Comparison of ENCODE assay signal across 12 mouse cellular contexts in genomic region chr2:102384496-102384895, GRCm38 (mm10). TPM values are rescaled to one million over a fixed set of nuclear protein-coding genes. Genes with fewer than 3 reads are reported as not detected.
DNase-seq lines count a peak whose midpoint lies in the region; ATAC-seq and TF ChIP-seq lines count a peak whose summit lies in the region.
"Had no signal": no experiment of that assay in that cellular context is flagged by ENCODE, and none has a peak within 500 bp of the region (broad histone marks: within the 10 kb centered on the region; RNA-seq: fewer than 3 reads in every experiment).

No protein-coding gene starts in this region.

- DNase-seq in frontal cortex, postnatal 25 days (ENCODE audit: low spot score in 2 of 2) = no peak
- peak; percentile 43 for DNase-seq in kidney, adult 18-20 months
- DNase-seq in kidney, postnatal 4 days = no peak
- DNase-seq in kidney, postnatal 36 days = peak; percentile 31 to 79
- DNase-seq in gastrocnemius, postnatal 36 days = no peak
- DNase-seq: adrenal gland, postnatal 25 days; cerebellum, postnatal 25 days; lung, adult 18-20 months had no signal

- no peaks in the 10 kb centered on the region for H3K27me3 ChIP-seq in forebrain, embryonic 13.5 days
- H3K27me3 ChIP-seq: forebrain, embryonic 15.5 days had no signal

- ATAC-seq in frontal cortex, adult (ENCODE audit: low TSS enrichment) = 0 out of 2 replicates have a peak, but pooled peaks have one; percentile 7
- ATAC-seq in forebrain, embryonic 13.5 days = no peak
- ATAC-seq: forebrain, embryonic 15.5 days had no signal

- H3K9ac ChIP-seq in forebrain, embryonic 13.5 days = no peak overlapping the region
- H3K9ac ChIP-seq: forebrain, embryonic 15.5 days had no signal

- H3K4me3 ChIP-seq in bone marrow macrophage, adult 2 months (ENCODE audit: insufficient read depth, low read length) = peak overlapping the region; percentile 10; the same call in 1 of the 2 replicates
- H3K4me3 ChIP-seq in forebrain, embryonic 13.5 days = no peak overlapping the region
- H3K4me3 ChIP-seq: forebrain, embryonic 15.5 days had no signal

- H3K4me2 ChIP-seq in forebrain, embryonic 13.5 days = no peak overlapping the region
- H3K4me2 ChIP-seq: forebrain, embryonic 15.5 days had no signal

- no peaks in the 10 kb centered on the region for H3K9me3 ChIP-seq in forebrain, embryonic 13.5 days (replicated peaks)
- H3K9me3 ChIP-seq: forebrain, embryonic 15.5 days had no signal

- intact Hi-C loops in gastrocnemius, postnatal 36 days (cut with DNase I) = no loop called here

- TF ChIP-seq POLR2A in bone marrow macrophage, adult 2 months (IDR thresholded peaks at IDR 0.05; ENCODE audit: borderline replicate concordance, low read depth, low read length) = no peak

- H3K27ac ChIP-seq in bone marrow macrophage, adult 2 months (ENCODE audit: insufficient read depth, low read depth, low read length) = no peak overlapping the region
- H3K27ac ChIP-seq in forebrain, embryonic 13.5 days = no peak overlapping the region

- 59% methylated on average over 1 of the region's 1 CpGs for WGBS in forebrain, embryonic 13.5 days

- H3K4me1 ChIP-seq in bone marrow macrophage, adult 2 months (ENCODE audit: control insufficient read depth, insufficient read depth, low read length) = peaks cover 16% of the 10 kb centered on the region
- H3K4me1 ChIP-seq in forebrain, embryonic 13.5 days = peaks cover 22% of the 10 kb centered on the region

- no peak for TF ChIP-seq CTCF in bone marrow macrophage, adult 2 months (IDR thresholded peaks at IDR 0.05; ENCODE audit: low read depth, low read length)

- H3K36me3 ChIP-seq in forebrain, embryonic 13.5 days (ENCODE audit: poor library complexity, severe bottlenecking) = peaks cover 3% of the 10 kb centered on the region; the same call in 1 of the 2 replicates

RNA-seq across cellular contexts. Expression of gene Trim44, which starts 23.1 kb away (rescaled TPM):
- polyA plus RNA-seq in bone marrow macrophage, adult 2 months (2012; ENCODE audit: insufficient read depth, insufficient read length, missing spikeins) = 29.9 and 40.3 TPM in 2 replicates
- 32.5 and 36.5 TPM in 2 replicates for polyA plus RNA-seq in forebrain, embryonic 13.5 days (2015; fragmentation: Nextera tagmentation; extraction: Ambion mirVana)
- 10 to 100 TPM; 10.6 to 14.2 TPM for total RNA-seq in gastrocnemius, postnatal 36 days (2021)

Comparison
In these comparisons a context has a peak if more than half of its experiments do, and no peak if none do; other contexts are left out.
1. DNase-seq: peak in kidney, adult 18-20 months (single experiment) and kidney, postnatal 36 days (2 of 2); none in frontal cortex, postnatal 25 days (0 of 2), kidney, postnatal 4 days (0 of 2) and gastrocnemius, postnatal 36 days (0 of 2).